Mouse (Mus musculus) lung, postnatal 4 days (tissue): ENCODE measurements around the gene Gtpbp8.

Experiments
- DNase-seq, 2 experiments: peaks; one replicate each; pipeline ENCODE4 v3.0.0; 2021

Gtpbp8 gene

GRCm38 (mm10) chr16:44724847-44725246 is 21.3 kb downstream of the Gtpbp8 start:
- DNase-seq: no peak

- DNase-seq: peak; percentile 95 to 96
Observed at GRCm38 (mm10) chr16:44724083-44724787, 21.9 kb downstream of the Gtpbp8 start, which contains the start of gene Nepro. Gene Nepro, plus strand, starts transcription at chr16:44724301.

GRCm38 (mm10) chr16:44722666-44723065 is 23.5 kb downstream of the Gtpbp8 start:
- DNase-seq: no peak

GRCm38 (mm10) chr16:44720518-44720917 is 25.6 kb downstream of the Gtpbp8 start:
- no peak for DNase-seq

GRCm38 (mm10) chr16:44719349-44719748 is 26.8 kb downstream of the Gtpbp8 start:
- peak; percentile 37 to 39 for DNase-seq

- DNase-seq: no peak
Observed at GRCm38 (mm10) chr16:44717838-44718237, 28.3 kb downstream of the Gtpbp8 start.

- no peak for DNase-seq
Observed at GRCm38 (mm10) chr16:44717141-44717634, 29.0 kb downstream of the Gtpbp8 start.

GRCm38 (mm10) chr16:44716305-44717140 is 29.6 kb downstream of the Gtpbp8 start:
- DNase-seq: peak in 1 of 2 experiments; percentile 32

GRCm38 (mm10) chr16:44703458-44703857 is 42.7 kb downstream of the Gtpbp8 start:
- DNase-seq: no peak

- DNase-seq: no peak
Observed at GRCm38 (mm10) chr16:44702272-44702671, 43.9 kb downstream of the Gtpbp8 start.

GRCm38 (mm10) chr16:44701155-44701554 is 45.0 kb downstream of the Gtpbp8 start:
- no peak for DNase-seq

- no peak for DNase-seq
Observed at GRCm38 (mm10) chr16:44697473-44698205, 48.5 kb downstream of the Gtpbp8 start.

GRCm38 (mm10) chr16:44695859-44696620 is 50.1 kb downstream of the Gtpbp8 start:
- DNase-seq: peak; percentile 68 to 87

GRCm38 (mm10) chr16:44695214-44695858 is 50.8 kb downstream of the Gtpbp8 start:
- DNase-seq: no peak

- no peak for DNase-seq
Observed at GRCm38 (mm10) chr16:44693695-44694094, 52.5 kb downstream of the Gtpbp8 start.

GRCm38 (mm10) chr16:44692541-44692940 is 53.6 kb downstream of the Gtpbp8 start:
- no peak for DNase-seq

- DNase-seq: peak; percentile 70 to 72
Observed at GRCm38 (mm10) chr16:44691561-44692141, 54.5 kb downstream of the Gtpbp8 start.

GRCm38 (mm10) chr16:44691066-44691465 is 55.1 kb downstream of the Gtpbp8 start:
- no peak for DNase-seq

- DNase-seq: no peak
Observed at GRCm38 (mm10) chr16:44690501-44690900, 55.7 kb downstream of the Gtpbp8 start.

- DNase-seq: no peak
Observed at GRCm38 (mm10) chr16:44688507-44688906, 57.7 kb downstream of the Gtpbp8 start.

- DNase-seq: no peak
Observed at GRCm38 (mm10) chr16:44687719-44688420, 58.3 kb downstream of the Gtpbp8 start.
